Mouse (Mus musculus) embryonic facial prominence, embryonic 12.5 days (tissue): ENCODE measurements around the gene Vsig4. TPM values are rescaled to one million over a fixed set of nuclear protein-coding genes. Genes with fewer than 3 reads are reported as not detected.
"Not testable (repeated sequence)": the region's sequence is repeated elsewhere in the genome, so short reads cannot be mapped to it uniquely, and the experiment has no call there.

Experiments
- ATAC-seq: fragments of 200-750 bp; cut with Nextera tagmentation; 2 replicates; pipeline ENCODE4 v1.8.0; 2017; ENCODE audit not compliant: insufficient number of reproducible peaks, insufficient read depth, low FRiP score, low TSS enrichment
- H3K27ac ChIP-seq: fragments of 300-500 bp; sonication (generic); 2 replicates; pipeline ENCODE4 v1.5.1; 2016; ENCODE audit warnings: mild to moderate bottlenecking
- H3K27me3 ChIP-seq: fragments of 300-500 bp; sonication (generic); 2 replicates; pipeline ENCODE4 v1.6.1; 2016; ENCODE audit warnings: mild to moderate bottlenecking, moderate library complexity
- H3K36me3 ChIP-seq: fragments of 300-500 bp; sonication (generic); 2 replicates; pipeline ENCODE4 v1.6.1; 2016; ENCODE audit warnings: mild to moderate bottlenecking
- H3K4me1 ChIP-seq: fragments of 300-500 bp; sonication (generic); 2 replicates; pipeline ENCODE4 v1.6.1; 2016
- H3K4me2 ChIP-seq: fragments of 300-500 bp; sonication (generic); replicated peaks from 2 replicates; pipeline ENCODE4 v1.6.1; 2016; ENCODE audit warnings: mild to moderate bottlenecking, moderate library complexity
- H3K4me3 ChIP-seq: fragments of 300-500 bp; sonication (generic); 2 replicates; pipeline ENCODE4 v1.5.1; 2016; ENCODE audit warnings: mild to moderate bottlenecking
- H3K9ac ChIP-seq: fragments of 300-500 bp; sonication (generic); 2 replicates; pipeline ENCODE4 v1.6.1; 2016; ENCODE audit warnings: mild to moderate bottlenecking, moderate library complexity
- H3K9me3 ChIP-seq: fragments of 300-500 bp; sonication (generic); 2 replicates; pipeline ENCODE4 v1.6.1; 2016; ENCODE audit warnings: mild to moderate bottlenecking, moderate library complexity
- WGBS: fragments of 180-500 bp; shearing (Covaris S2); methylation state at CpG from one replicate; pipeline ENCODE4 v1.1.7; 2016; 5-methylcytosine and 5-hydroxymethylcytosine counted together
- polyA plus RNA-seq: library from polyadenylated mRNA; unstranded; fragments of >200 nt; fragmentation: Nextera tagmentation; extraction: Ambion mirVana; gene quantifications from 2 replicates; pipeline ENCODE4 v1.2.1, GENCODE M21; 2016

The Vsig4 gene
- polyA plus RNA-seq: not detected in 2 replicates

DNA sequence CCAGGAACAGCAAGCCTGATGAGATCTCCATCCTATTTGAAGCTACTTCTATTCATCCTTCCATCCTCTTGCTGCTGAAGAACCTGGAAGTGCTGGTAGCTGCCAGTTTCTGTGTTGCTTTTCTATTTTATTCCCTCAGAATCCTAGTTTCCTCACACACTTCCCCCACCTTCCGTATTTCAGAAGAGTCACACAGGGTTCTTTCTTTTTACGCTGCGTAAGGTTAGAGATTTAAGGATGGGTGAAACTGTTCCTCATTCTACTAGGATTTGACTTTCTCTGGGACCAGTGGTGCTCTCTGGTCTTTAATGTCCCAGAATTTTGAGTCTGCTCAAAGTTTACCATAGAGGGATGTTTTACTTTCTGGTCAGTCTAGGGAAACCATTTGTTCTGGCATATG, at the start of gene Vsig4:
TSS of gene Vsig4 (minus strand) at position 101 of the 400 bp plus-strand sequence.
- H3K36me3 ChIP-seq: no peaks in the 10 kb centered on the region
- 94% methylated on average over 3 of the region's 3 CpGs for WGBS
- no peaks in the 10 kb centered on the region for H3K27me3 ChIP-seq
- no peaks in the 10 kb centered on the region for H3K4me1 ChIP-seq
- ATAC-seq: no peak
- no peak within 1 kb of the TSS for H3K4me2 ChIP-seq
- no peaks in the 10 kb centered on the region for H3K9me3 ChIP-seq
- H3K9ac ChIP-seq: no peak within 1 kb of the TSS
- no peak within 1 kb of the TSS for H3K27ac ChIP-seq
- H3K4me3 ChIP-seq: no peak within 1 kb of the TSS

DNA sequence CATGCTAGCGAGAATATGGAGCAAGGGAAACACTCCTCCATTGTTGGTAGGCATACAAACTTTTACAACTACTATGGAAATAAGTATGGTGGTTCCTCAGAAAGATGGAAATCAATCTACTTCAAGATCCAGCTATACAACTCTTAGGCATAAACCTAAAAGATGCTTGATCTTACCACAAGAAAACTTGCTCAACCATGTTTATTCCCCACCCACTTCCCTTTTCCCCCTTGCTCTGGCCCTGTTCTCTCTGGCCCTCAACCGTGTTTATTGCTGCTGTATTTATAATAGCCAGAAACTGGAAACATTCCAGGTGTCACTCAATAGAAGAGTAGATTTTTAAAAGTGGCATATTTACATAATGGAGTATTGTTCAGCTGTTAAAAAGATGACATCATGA, 45.9 kb upstream of the Vsig4 start:
- Histone ChIP-seq H3K9ac (no peak overlapping the region), H3K36me3 (no peaks in the 10 kb centered on the region), H3K4me3 (no peak overlapping the region), H3K4me2 (no peak overlapping the region), H3K9me3 (no peaks in the 10 kb centered on the region), H3K27me3 (no peaks in the 10 kb centered on the region), H3K27ac (no peak overlapping the region), H3K4me1 (no peaks in the 10 kb centered on the region)
- no peak for ATAC-seq
- 75% methylated on average over 2 of the region's 2 CpGs for WGBS

- H3K4me2 ChIP-seq: no peak overlapping the region
- H3K9me3 ChIP-seq: no peaks in the 10 kb centered on the region
- no peaks in the 10 kb centered on the region for H3K36me3 ChIP-seq
- WGBS: 47% methylated on average over 4 of the region's 4 CpGs
- no peak for ATAC-seq
- no peaks in the 10 kb centered on the region for H3K4me1 ChIP-seq
- H3K27me3 ChIP-seq: no peaks in the 10 kb centered on the region
- no peak overlapping the region for H3K27ac ChIP-seq
- H3K4me3 ChIP-seq: no peak overlapping the region
- no peak overlapping the region for H3K9ac ChIP-seq
Observed at GRCm38 (mm10) chrX:96329764-96330163, 36.5 kb upstream of the Vsig4 start.

DNA sequence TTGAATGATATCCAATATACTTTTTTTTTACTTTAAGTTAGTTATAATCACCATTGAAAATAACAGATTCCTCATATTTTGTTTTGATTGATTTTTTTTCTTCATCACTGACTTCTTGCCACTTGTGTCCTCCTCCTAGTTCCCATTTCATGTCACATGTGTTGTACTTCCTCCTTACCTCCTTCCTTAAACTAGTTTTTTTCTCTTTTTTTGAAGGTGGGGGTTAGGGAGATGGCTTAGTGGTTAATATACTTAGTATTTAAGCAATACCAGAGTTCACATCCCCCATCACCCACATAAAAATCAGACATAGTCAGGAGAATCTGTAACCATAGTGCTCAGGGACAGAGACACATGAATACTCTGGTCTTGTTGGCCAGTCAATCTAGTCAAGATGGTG, 36.7 kb downstream of the Vsig4 start:
- H3K9me3 ChIP-seq: no peaks in the 10 kb centered on the region
- no peak for ATAC-seq
- H3K36me3 ChIP-seq: no peaks in the 10 kb centered on the region

DNA sequence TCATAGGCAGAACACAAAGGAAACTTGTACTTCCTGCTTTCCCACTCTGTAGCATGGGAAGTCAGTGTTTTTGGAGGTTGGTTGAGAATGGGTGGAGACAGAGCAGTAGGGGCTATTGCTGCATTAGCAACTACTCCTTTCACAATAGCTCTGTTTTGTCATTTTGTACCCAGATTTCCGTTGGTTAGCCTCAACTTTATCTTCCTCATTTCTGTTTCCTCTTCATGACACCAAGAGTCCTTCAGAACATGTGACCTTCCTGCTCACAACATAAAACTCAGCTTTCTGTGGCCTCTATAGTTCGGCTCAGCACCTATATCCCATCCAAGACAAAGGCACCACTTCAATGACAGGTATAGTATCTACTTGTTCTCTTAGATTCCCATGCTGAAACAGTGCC, 53.6 kb downstream of the Vsig4 start:
- 69% methylated on average over 2 of the region's 2 CpGs for WGBS
- no peak for ATAC-seq
- H3K4me3 ChIP-seq: no peak overlapping the region
- H3K27ac ChIP-seq: no peak overlapping the region
- H3K36me3 ChIP-seq: no peaks in the 10 kb centered on the region
- H3K9me3 ChIP-seq: no peaks in the 10 kb centered on the region
- H3K4me2 ChIP-seq: no peak overlapping the region
- H3K9ac ChIP-seq: no peak overlapping the region
- no peaks in the 10 kb centered on the region for H3K4me1 ChIP-seq
- H3K27me3 ChIP-seq: no peaks in the 10 kb centered on the region

More for the DNA sequence above, 36.7 kb downstream of the Vsig4 start:
- Histone ChIP-seq H3K27ac (no peak overlapping the region), H3K27me3 (no peaks in the 10 kb centered on the region), H3K9ac (no peak overlapping the region), H3K4me1 (no peaks in the 10 kb centered on the region), H3K4me3 (no peak overlapping the region), H3K4me2 (no peak overlapping the region)

DNA sequence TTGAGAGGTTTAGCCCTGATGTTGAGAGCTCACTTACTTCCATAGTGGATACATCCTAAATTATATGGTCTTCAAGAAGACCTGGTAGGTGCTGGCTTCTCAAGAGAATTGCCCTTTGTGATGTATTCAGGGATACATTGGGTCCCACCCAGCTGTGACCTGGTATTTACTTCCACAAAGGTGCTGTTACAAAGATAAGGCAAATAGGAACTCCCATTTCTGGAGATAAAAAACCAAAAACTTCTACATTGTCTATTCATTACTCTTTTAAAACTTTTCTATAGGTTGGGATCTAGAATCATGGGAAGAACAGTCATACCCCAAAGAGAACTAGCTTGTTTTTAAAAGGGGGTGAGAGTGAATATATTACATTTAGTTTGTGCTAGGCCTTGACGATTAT, 54.2 kb downstream of the Vsig4 start:
- ATAC-seq: no peak
- no peak overlapping the region for H3K4me2 ChIP-seq
- H3K27ac ChIP-seq: no peak overlapping the region
- H3K9me3 ChIP-seq: no peaks in the 10 kb centered on the region
- H3K36me3 ChIP-seq: no peaks in the 10 kb centered on the region
- H3K4me1 ChIP-seq: no peaks in the 10 kb centered on the region
- no peaks in the 10 kb centered on the region for H3K27me3 ChIP-seq
- 74% methylated on average over 1 of the region's 1 CpGs for WGBS
- no peak overlapping the region for H3K4me3 ChIP-seq
- H3K9ac ChIP-seq: no peak overlapping the region

DNA sequence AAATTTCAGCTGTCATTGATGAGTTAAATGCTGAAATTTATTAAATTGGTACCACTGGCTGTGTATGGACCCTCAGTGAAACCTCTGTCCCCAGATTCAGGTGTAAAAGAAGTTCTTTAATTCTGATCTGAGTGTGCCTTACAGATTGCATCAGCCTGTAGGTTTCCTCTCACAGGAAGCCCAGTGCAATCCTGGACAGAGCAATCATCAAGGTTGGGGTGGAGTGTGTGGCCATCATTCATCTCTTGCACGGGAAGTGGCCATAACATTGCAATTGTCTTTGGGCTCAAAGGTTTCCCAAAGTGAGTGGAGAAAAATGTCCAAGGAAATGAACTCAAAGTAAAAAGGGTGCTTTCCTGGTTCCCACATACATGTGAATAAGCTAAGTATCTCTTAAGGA, 57.5 kb downstream of the Vsig4 start:
- Histone ChIP-seq H3K9ac (no peak overlapping the region), H3K36me3 (no peaks in the 10 kb centered on the region), H3K9me3 (no peaks in the 10 kb centered on the region), H3K27me3 (no peaks in the 10 kb centered on the region), H3K4me1 (no peaks in the 10 kb centered on the region), H3K4me3 (no peak overlapping the region), H3K4me2 (no peak overlapping the region), H3K27ac (no peak overlapping the region)
- no peak for ATAC-seq
- WGBS: 82% methylated on average over 1 of the region's 1 CpGs

- ATAC-seq: no peak
- H3K27ac ChIP-seq: no peak overlapping the region
- no peak overlapping the region for H3K4me3 ChIP-seq
- no peak overlapping the region for H3K4me2 ChIP-seq
- H3K9ac ChIP-seq: no peak overlapping the region
- no peaks in the 10 kb centered on the region for H3K27me3 ChIP-seq
- no peaks in the 10 kb centered on the region for H3K36me3 ChIP-seq
- H3K9me3 ChIP-seq: no peaks in the 10 kb centered on the region
- H3K4me1 ChIP-seq: no peaks in the 10 kb centered on the region
Observed at GRCm38 (mm10) chrX:96227030-96227429, 66.2 kb downstream of the Vsig4 start.

DNA sequence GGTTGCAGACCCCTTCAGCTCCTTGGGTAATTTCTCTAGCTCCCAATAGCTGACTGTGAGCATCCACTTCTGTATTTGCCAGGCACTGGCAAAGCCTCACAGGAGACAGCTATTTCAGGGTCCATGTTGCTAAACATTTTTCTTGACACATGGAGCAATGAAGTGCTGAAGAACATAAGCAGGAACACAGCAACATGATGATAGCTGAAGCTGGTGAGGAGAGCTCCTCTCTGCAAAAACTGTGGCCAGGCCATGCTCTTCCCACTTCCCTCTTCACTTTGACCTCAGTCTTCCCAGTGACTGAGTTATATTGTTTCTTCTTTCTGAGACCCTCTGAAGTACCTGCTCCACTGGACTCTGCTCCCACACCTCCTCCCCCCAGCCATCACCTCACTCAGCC, 67.8 kb downstream of the Vsig4 start:
- no peaks in the 10 kb centered on the region for H3K4me1 ChIP-seq
- no peak for ATAC-seq
- H3K27me3 ChIP-seq: no peaks in the 10 kb centered on the region
- no peak overlapping the region for H3K9ac ChIP-seq
- H3K4me3 ChIP-seq: no peak overlapping the region
- no peak overlapping the region for H3K27ac ChIP-seq
- no peaks in the 10 kb centered on the region for H3K36me3 ChIP-seq
- H3K4me2 ChIP-seq: no peak overlapping the region
- H3K9me3 ChIP-seq: no peaks in the 10 kb centered on the region

GRCm38 (mm10) chrX:96224210-96224609, 69.0 kb downstream of the Vsig4 start:
- Histone ChIP-seq H3K27me3 (no peaks in the 10 kb centered on the region), H3K4me2 (no peak overlapping the region), H3K27ac (no peak overlapping the region), H3K9ac (no peak overlapping the region), H3K36me3 (no peaks in the 10 kb centered on the region), H3K4me1 (no peaks in the 10 kb centered on the region), H3K4me3 (no peak overlapping the region), H3K9me3 (no peaks in the 10 kb centered on the region)
- ATAC-seq: no peak
- WGBS: 72% methylated on average over 6 of the region's 6 CpGs

DNA sequence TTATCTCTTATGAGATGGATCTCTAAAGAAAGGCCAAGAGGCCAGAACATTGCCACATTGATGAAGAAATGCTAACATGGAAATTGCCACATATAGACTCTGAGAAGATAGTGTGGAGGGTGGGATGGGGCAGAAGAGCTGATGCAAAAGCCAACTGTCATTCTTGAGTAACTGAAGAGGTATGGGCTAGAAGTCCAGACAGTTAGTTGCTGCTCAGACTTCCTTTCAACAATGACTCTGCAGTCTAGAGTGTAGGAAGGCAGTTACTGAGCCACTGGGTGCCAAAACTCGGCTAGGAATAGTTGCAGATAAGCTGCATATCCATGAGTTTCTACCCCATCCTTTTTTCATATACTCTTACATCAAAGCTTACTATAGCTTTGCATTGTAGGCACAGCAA, 75.2 kb downstream of the Vsig4 start:
- Histone ChIP-seq H3K36me3 (no peaks in the 10 kb centered on the region), H3K9me3 (no peaks in the 10 kb centered on the region), H3K9ac (no peak overlapping the region), H3K27me3 (no peaks in the 10 kb centered on the region), H3K4me3 (no peak overlapping the region), H3K4me1 (no peaks in the 10 kb centered on the region), H3K4me2 (no peak overlapping the region), H3K27ac (no peak overlapping the region)
- ATAC-seq: no peak
- WGBS: 65% methylated on average over 1 of the region's 1 CpGs

DNA sequence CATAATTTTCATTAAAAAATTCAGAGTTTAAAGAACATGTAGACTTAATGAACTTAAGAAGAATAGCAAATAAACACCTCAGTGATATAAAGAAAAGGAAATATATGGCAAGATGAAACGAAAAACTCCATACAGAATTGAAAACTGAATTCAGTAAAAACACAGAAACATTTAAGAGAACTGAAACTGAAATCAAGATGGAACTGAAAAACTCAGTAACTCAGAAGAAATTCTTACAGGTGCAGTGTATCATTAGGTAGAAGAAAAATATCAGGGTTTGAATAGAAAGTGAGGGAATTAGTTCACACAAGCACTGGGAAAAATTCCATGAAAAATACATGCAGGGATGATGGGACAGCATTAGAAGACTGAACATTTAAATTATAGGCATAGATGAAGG, 86.4 kb downstream of the Vsig4 start:
- H3K9me3 ChIP-seq: no peaks in the 10 kb centered on the region
- no peak overlapping the region for H3K4me3 ChIP-seq
- H3K27ac ChIP-seq: no peak overlapping the region
- no peak overlapping the region for H3K9ac ChIP-seq
- no peak overlapping the region for H3K4me2 ChIP-seq
- WGBS: 42% methylated on average over 1 of the region's 1 CpGs
- no peak for ATAC-seq
- no peaks in the 10 kb centered on the region for H3K36me3 ChIP-seq
- H3K4me1 ChIP-seq: no peaks in the 10 kb centered on the region
- no peaks in the 10 kb centered on the region for H3K27me3 ChIP-seq

- not testable (repeated sequence) for H3K27ac ChIP-seq, H3K4me3 ChIP-seq, H3K4me2 ChIP-seq, ATAC-seq, H3K9me3 ChIP-seq, H3K36me3 ChIP-seq, H3K27me3 ChIP-seq, H3K4me1 ChIP-seq, H3K9ac ChIP-seq
- WGBS: 83% methylated on average over 3 of the region's 3 CpGs
Observed at GRCm38 (mm10) chrX:96205143-96205542, 88.1 kb downstream of the Vsig4 start.
